Mouse (Mus musculus) thymus, adult 18-20 months (tissue): Measurements from ENCODE around the gene Plagl2.

Experiments used
- DNase-seq, 2 experiments: peaks; one replicate each; pipeline ENCODE4 v3.0.0; 2022; ENCODE audit warnings: mixed read lengths in 2 of 2

Plagl2 gene

DNA sequence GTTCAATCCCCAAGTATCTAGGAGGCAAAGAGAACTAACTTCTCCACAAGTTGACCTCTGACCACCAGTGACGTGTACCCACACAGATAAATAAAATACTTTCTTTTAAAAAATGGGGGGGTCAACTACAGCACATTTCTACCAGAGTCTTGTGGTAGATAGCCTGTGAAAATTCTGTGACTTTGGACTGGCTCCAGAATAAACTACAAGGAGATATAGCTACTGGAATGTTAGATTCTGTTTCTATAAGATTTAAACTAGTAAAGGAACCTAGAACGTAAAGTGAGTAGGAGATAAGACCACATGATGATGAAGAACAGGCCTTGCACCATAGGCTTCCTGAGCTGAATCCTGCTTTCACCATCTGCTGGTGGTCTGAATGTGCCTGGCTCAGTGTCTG, 53.4 kb downstream of the Plagl2 start:
- no peak for DNase-seq

DNA sequence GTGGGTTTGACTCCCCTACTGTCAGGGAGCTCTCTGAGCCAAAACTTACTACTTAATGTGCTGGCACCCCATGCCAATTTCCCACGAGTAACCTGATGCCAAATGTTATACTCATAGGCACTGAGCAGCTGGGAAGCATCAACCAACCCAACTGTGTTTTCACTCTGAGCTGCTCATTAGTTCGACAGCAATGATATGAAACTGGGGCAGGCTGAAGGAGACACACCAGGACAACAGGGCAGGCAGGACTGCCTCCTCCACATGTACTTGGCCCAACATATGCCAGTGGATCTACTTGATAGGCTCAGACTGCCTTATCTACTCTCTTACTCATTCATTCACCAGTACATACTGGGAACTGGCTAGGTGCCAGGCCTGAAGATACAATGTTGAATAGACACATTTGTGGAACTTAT, 55.0 kb downstream of the Plagl2 start:
- no peak for DNase-seq

DNA sequence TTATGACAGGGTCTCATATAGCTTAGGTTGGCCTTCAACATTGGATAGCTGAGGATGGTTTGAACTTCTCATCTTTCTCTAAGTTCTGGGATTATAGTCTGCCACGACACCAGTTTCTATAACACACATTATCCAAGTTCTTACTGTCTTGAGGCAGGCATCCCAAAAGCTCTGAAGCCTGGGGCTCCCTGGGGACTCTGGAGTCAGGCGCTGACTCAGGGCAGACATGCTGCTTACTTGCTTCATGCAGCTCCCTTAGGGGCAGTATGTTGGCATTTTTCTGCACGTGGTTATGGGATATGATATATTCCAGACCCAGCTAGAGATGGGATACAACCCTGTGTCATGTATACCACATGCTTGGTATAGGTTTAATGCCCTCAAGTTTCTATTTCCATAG, 61.3 kb downstream of the Plagl2 start:
- DNase-seq = no peak

DNA sequence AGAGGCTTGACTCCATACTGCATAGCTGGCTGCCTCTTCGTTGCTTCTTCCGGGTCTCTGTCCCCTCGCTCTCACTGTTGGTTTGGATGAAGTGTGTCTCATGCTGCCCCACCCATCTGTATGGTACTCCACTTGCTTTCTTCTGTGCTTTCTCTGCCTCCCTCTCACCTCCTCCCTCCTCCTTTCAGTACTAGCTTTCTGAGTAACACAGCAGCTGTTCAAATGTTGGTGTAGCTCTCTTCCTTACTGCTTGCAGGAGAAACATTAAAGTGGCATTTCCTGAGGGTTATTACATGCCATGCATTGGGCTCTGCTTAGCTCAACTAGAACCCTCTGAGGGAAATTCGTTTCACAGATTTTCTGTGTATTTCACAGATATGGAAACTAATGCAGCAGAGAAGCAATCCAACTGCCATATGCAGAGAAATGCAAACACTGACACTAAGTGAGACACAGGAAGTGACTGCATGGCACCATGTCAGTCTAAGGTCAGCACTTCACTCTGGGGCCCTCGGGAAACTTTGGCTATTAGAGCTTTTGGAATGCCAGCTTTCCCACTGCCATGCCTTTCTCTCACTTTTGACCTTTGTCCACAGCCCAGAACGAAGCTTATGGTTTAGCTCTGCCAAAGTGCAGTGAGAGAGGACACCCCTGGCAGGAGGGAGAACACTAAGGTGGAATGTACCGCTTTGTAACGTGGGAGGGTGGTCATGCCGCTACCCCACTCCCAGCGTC, 61.9 kb downstream of the Plagl2 start:
- DNase-seq = no peak
